Mouse (Mus musculus) spleen, postnatal 0 days (tissue): ENCODE data around the gene 7530416G11Rik. TPM values are rescaled to one million over a fixed set of nuclear protein-coding genes. Genes with fewer than 3 reads are reported as not detected.

Experiments used
- polyA plus RNA-seq: library from polyadenylated mRNA; unstranded; fragments of >200 nt; fragmentation: Nextera tagmentation; extraction: Ambion mirVana; gene quantifications from 2 replicates; pipeline ENCODE4 v1.2.1, GENCODE M21; 2015

7530416G11Rik gene
- polyA plus RNA-seq = not detected in 2 replicates

DNA sequence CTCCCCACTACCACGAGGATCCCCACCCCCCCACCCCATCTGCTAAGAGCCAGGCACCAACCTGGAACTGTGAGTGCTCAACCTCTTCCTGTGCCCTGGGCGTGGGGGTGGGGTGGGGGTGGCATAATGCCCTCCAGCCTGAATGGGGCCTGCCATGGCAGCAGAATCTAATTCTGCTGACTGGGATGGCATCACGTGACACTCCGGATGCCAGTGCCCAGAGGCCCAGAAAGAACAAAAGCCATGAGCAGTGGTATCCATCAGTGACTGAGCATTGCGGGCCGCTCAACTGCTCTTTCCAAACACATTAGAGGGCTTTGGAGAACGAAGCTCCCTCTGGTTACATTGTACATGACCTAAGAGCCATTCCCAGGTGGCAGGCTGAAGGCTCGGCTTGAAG is at the start of gene 7530416G11Rik:
TSS of gene 7530416G11Rik (minus strand) at position 101 of the 400 bp plus-strand sequence.

Other genes starting within 250 kb of the 7530416G11Rik start
- gene Atxn10, start 167.0 kb downstream of the 7530416G11Rik start, polyA plus RNA-seq = 71.6 and 88.3 TPM in 2 replicates
- 0.12 and 0.47 TPM in 2 replicates for gene Wnt7b, start 79.2 kb upstream of the 7530416G11Rik start, polyA plus RNA-seq
- gene Ppara, start 231.8 kb upstream of the 7530416G11Rik start, polyA plus RNA-seq = 0.61 and 0.87 TPM in 2 replicates